Mouse (Mus musculus): Measurements from ENCODE around the gene Haspin. TPM values are rescaled to one million over a fixed set of nuclear protein-coding genes. Genes with fewer than 3 reads are reported as not detected.
A peak's percentile ranks its signal among the peaks of the same experiment; 100 is the strongest.

Haspin gene
- polyA plus RNA-seq, 1 experiment from 2014 or later, result 14.1 TPM

DNA sequence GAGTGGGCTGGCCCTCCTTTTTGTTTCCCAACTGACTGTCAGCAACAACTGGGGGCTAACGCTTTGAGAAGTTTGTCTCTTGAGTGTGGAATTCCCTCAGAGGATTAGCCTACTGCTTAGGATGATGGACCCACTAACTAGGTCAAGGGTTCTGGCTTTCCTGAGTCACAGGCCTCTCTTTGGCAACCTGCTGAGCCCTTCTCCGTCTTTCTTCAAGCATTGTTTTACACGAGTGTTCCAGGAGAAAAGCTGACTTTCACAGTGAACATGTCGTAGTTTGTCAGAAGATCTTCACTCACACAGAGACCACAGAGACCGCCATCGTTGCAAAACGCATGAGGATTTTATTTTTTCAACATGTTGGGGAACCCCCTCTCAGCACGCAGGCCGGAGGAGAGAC, 10.1 kb upstream of the Haspin start:
- no peak for ATAC-seq
- H3K27ac ChIP-seq (ENCODE audit: low read length), result no peak overlapping the region
- WGBS, result 83% methylated on average over 9 of the region's 9 CpGs
- H3K9me3 ChIP-seq (ENCODE audit: control insufficient read depth, low read length), result no peaks in the 10 kb centered on the region
- H3K9ac ChIP-seq (ENCODE audit: low read depth, low read length), result no peak overlapping the region
- no peak overlapping the region for H3K4me3 ChIP-seq (ENCODE audit: low read length)
- H3K36me3 ChIP-seq (ENCODE audit: control insufficient read depth, insufficient read depth, low read length), result no peaks in the 10 kb centered on the region
- H3K27me3 ChIP-seq (replicated peaks; ENCODE audit: control insufficient read depth, insufficient read depth, low read length), result no peaks in the 10 kb centered on the region
- H3K4me2 ChIP-seq (ENCODE audit: low read depth, low read length), result no peak overlapping the region
- no peaks in the 10 kb centered on the region for H3K4me1 ChIP-seq (ENCODE audit: control insufficient read depth, insufficient read depth, low read length)

- no peak for ATAC-seq
- Histone ChIP-seq H3K9me3 (ENCODE audit: control insufficient read depth, low read length) (no peaks in the 10 kb centered on the region), H3K27ac (ENCODE audit: low read length) (no peak overlapping the region), H3K9ac (ENCODE audit: low read depth, low read length) (no peak overlapping the region), H3K4me2 (ENCODE audit: low read depth, low read length) (no peak overlapping the region), H3K4me3 (ENCODE audit: low read length) (no peak overlapping the region), H3K27me3 (replicated peaks; ENCODE audit: control insufficient read depth, insufficient read depth, low read length) (no peaks in the 10 kb centered on the region), H3K4me1 (ENCODE audit: control insufficient read depth, insufficient read depth, low read length) (no peaks in the 10 kb centered on the region), H3K36me3 (ENCODE audit: control insufficient read depth, insufficient read depth, low read length) (no peaks in the 10 kb centered on the region)
- WGBS, result 55% methylated on average over 7 of the region's 7 CpGs
Observed at GRCm38 (mm10) chr11:73146975-73147365, 8.9 kb upstream of the Haspin start.

GRCm38 (mm10) chr11:73146026-73146974, 8.2 kb upstream of the Haspin start:
- Histone ChIP-seq H3K36me3 (ENCODE audit: control insufficient read depth, insufficient read depth, low read length) (no peaks in the 10 kb centered on the region), H3K4me3 (ENCODE audit: low read length) (no peak overlapping the region), H3K27me3 (replicated peaks; ENCODE audit: control insufficient read depth, insufficient read depth, low read length) (no peaks in the 10 kb centered on the region), H3K4me1 (ENCODE audit: control insufficient read depth, insufficient read depth, low read length) (no peaks in the 10 kb centered on the region), H3K9ac (ENCODE audit: low read depth, low read length) (no peak overlapping the region), H3K27ac (ENCODE audit: low read length) (no peak overlapping the region), H3K9me3 (ENCODE audit: control insufficient read depth, low read length) (no peaks in the 10 kb centered on the region), H3K4me2 (ENCODE audit: low read depth, low read length) (no peak overlapping the region)
- WGBS, result 64% methylated on average over 11 of the region's 11 CpGs
- no peak for ATAC-seq

- Histone ChIP-seq H3K27me3 (replicated peaks; ENCODE audit: control insufficient read depth, insufficient read depth, low read length) (no peaks in the 10 kb centered on the region), H3K4me2 (ENCODE audit: low read depth, low read length) (no peak overlapping the region), H3K36me3 (ENCODE audit: control insufficient read depth, insufficient read depth, low read length) (no peaks in the 10 kb centered on the region), H3K4me3 (ENCODE audit: low read length) (no peak overlapping the region), H3K27ac (ENCODE audit: low read length) (no peak overlapping the region), H3K9ac (ENCODE audit: low read depth, low read length) (no peak overlapping the region), H3K4me1 (ENCODE audit: control insufficient read depth, insufficient read depth, low read length) (no peaks in the 10 kb centered on the region), H3K9me3 (ENCODE audit: control insufficient read depth, low read length) (no peaks in the 10 kb centered on the region)
- ATAC-seq, result no peak
- 63% methylated on average over 1 of the region's 1 CpGs for WGBS
Observed at GRCm38 (mm10) chr11:73144261-73144681, 6.2 kb upstream of the Haspin start.

DNA sequence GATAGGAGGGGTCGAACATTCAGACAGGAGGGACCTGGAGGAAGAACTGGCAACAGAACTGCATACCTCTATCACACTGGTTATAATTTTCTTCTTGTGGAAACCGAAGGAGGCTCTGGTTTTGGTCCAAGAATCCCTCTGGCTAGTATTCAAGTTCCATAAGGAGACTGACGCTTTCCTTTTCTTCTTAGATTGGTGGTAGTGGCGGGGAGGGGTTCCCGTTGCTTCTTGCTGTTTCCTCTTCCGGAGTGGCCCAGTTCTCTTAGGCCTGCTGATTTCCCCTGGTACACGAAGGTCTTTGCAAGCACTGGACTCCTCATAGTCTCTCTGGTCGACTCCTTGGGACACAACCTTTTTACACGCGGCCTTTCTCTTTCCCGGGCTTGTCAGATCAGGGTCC, 978 bp downstream of the Haspin start:
- peak overlapping the region; percentile 82 for H3K9ac ChIP-seq (ENCODE audit: low read depth, low read length)
- H3K36me3 ChIP-seq (ENCODE audit: control insufficient read depth, insufficient read depth, low read length), result no peaks in the 10 kb centered on the region
- peak overlapping the region; percentile 72 for H3K4me2 ChIP-seq (ENCODE audit: low read depth, low read length)
- ATAC-seq, result peak; percentile 26; the same call in 1 of the 2 replicates
- H3K27me3 ChIP-seq (replicated peaks; ENCODE audit: control insufficient read depth, insufficient read depth, low read length), result no peaks in the 10 kb centered on the region
- no peaks in the 10 kb centered on the region for H3K9me3 ChIP-seq (ENCODE audit: control insufficient read depth, low read length)
- H3K4me3 ChIP-seq (ENCODE audit: low read length), result peak overlapping the region; percentile 92
- peak overlapping the region; percentile 14; the same call in 1 of the 2 replicates for H3K27ac ChIP-seq (ENCODE audit: low read length)
- 19% methylated on average over 11 of the region's 11 CpGs for WGBS
- H3K4me1 ChIP-seq (ENCODE audit: control insufficient read depth, insufficient read depth, low read length), result peaks cover 24% of the 10 kb centered on the region

GRCm38 (mm10) chr11:73136587-73136986, 1.5 kb downstream of the Haspin start:
- peak overlapping the region; percentile 82 for H3K9ac ChIP-seq (ENCODE audit: low read depth, low read length)

DNA sequence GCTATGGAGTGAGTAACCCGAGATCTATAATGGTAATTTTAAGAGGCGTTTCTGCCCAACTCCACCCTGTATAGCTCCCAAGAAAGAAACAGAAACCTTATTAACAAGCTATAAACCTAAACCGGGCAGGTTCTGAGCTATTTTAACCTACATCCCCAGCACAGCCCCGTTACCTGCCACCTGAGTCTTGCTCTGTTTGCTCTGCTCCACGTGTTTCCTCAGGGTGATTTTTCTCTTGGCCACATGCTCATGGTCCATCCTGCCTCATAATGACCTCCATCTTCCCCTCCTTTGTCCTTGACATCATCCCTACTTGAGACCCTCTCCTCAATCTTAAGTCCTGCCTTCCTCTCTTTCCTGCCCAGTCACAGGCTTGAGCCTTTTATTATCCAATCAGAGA, 3.9 kb downstream of the Haspin start:
- Histone ChIP-seq H3K9me3 (ENCODE audit: control insufficient read depth, low read length) (no peaks in the 10 kb centered on the region), H3K9ac (ENCODE audit: low read depth, low read length) (no peak overlapping the region), H3K4me1 (ENCODE audit: control insufficient read depth, insufficient read depth, low read length) (peaks cover 24% of the 10 kb centered on the region), H3K4me2 (ENCODE audit: low read depth, low read length) (no peak overlapping the region; the same call in 1 of the 2 replicates), H3K27ac (ENCODE audit: low read length) (no peak overlapping the region), H3K4me3 (ENCODE audit: low read length) (no peak overlapping the region), H3K36me3 (ENCODE audit: control insufficient read depth, insufficient read depth, low read length) (no peaks in the 10 kb centered on the region), H3K27me3 (replicated peaks; ENCODE audit: control insufficient read depth, insufficient read depth, low read length) (no peaks in the 10 kb centered on the region)
- ATAC-seq, result no peak
- 84% methylated on average over 5 of the region's 5 CpGs for WGBS

More at GRCm38 (mm10) chr11:73136587-73136986, 1.5 kb downstream of the Haspin start:
- no peaks in the 10 kb centered on the region for H3K9me3 ChIP-seq (ENCODE audit: control insufficient read depth, low read length)
- ATAC-seq, result no peak
- H3K4me1 ChIP-seq (ENCODE audit: control insufficient read depth, insufficient read depth, low read length), result peaks cover 24% of the 10 kb centered on the region
- H3K36me3 ChIP-seq (ENCODE audit: control insufficient read depth, insufficient read depth, low read length), result no peaks in the 10 kb centered on the region
- peak overlapping the region; percentile 72 for H3K4me2 ChIP-seq (ENCODE audit: low read depth, low read length)
- peak overlapping the region; percentile 92 for H3K4me3 ChIP-seq (ENCODE audit: low read length)
- 50% methylated on average over 6 of the region's 6 CpGs for WGBS
- H3K27ac ChIP-seq (ENCODE audit: low read length), result no peak overlapping the region
- H3K27me3 ChIP-seq (replicated peaks; ENCODE audit: control insufficient read depth, insufficient read depth, low read length), result no peaks in the 10 kb centered on the region

DNA sequence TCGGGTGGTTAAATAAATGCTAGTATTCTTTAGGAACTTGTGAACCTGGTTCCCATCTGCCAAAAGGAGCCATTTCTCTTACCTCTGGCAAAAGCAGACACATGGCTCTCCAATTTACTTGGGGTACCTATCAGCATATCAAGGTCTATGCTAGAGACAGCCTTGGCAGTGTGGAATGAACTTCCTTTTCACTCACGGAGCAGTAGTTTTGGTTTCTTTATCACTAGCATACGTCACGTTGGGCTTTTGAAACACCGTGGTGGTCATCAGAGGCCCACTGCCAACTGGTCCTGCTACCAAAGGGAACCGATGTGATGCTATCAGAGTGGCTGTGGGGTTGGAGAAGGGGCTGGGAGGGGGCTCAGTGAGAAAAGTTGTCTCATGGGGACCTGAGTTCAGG, 5.1 kb downstream of the Haspin start:
- Histone ChIP-seq H3K9ac (ENCODE audit: low read depth, low read length) (no peak overlapping the region), H3K9me3 (ENCODE audit: control insufficient read depth, low read length) (no peaks in the 10 kb centered on the region), H3K27me3 (replicated peaks; ENCODE audit: control insufficient read depth, insufficient read depth, low read length) (no peaks in the 10 kb centered on the region), H3K36me3 (ENCODE audit: control insufficient read depth, insufficient read depth, low read length) (no peaks in the 10 kb centered on the region), H3K27ac (ENCODE audit: low read length) (no peak overlapping the region), H3K4me3 (ENCODE audit: low read length) (no peak overlapping the region), H3K4me1 (ENCODE audit: control insufficient read depth, insufficient read depth, low read length) (peaks cover 20% of the 10 kb centered on the region), H3K4me2 (ENCODE audit: low read depth, low read length) (no peak overlapping the region)
- 89% methylated on average over 6 of the region's 6 CpGs for WGBS
- ATAC-seq, result no peak

GRCm38 (mm10) chr11:73131020-73131419, 7.1 kb downstream of the Haspin start:
- Histone ChIP-seq H3K27ac (ENCODE audit: low read length) (no peak overlapping the region), H3K4me3 (ENCODE audit: low read length) (no peak overlapping the region), H3K4me2 (ENCODE audit: low read depth, low read length) (no peak overlapping the region), H3K36me3 (ENCODE audit: control insufficient read depth, insufficient read depth, low read length) (no peaks in the 10 kb centered on the region), H3K4me1 (ENCODE audit: control insufficient read depth, insufficient read depth, low read length) (peaks cover 10% of the 10 kb centered on the region), H3K27me3 (replicated peaks; ENCODE audit: control insufficient read depth, insufficient read depth, low read length) (no peaks in the 10 kb centered on the region), H3K9me3 (ENCODE audit: control insufficient read depth, low read length) (no peaks in the 10 kb centered on the region), H3K9ac (ENCODE audit: low read depth, low read length) (no peak overlapping the region)
- peak; percentile 50; the same call in 1 of the 2 replicates for ATAC-seq
- 76% methylated on average over 7 of the region's 7 CpGs for WGBS
